Mouse (Mus musculus): ENCODE measurements at regions not wholly inside any gene's neighbourhood (a gene's known extent, or its start where the extent isn't known, plus 50 kb on each side); places are given as distances from the start of the nearest gene placed in this dataset.

DNA sequence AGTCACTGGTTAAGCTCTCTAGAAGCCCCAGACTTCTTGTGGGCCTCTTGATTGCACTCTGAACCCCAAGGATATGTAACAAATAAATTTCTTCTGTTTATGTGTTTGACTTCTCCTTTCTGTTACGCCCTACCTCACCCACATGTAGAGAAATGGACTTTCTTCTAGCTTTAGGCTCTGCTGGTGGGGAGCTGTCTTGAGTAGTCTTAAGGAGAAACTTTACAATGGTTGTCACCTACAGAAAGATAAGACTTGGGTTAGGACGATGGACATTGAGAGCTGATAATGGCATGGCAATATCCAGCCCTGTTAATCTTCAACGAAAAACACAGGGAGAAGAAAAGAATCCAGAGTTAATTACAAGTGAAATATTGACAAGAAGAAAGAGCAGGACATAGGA is 416.1 kb downstream of the Dmrt2 start:
- TF ChIP-seq POLR2A (IDR thresholded peaks at IDR 0.05; ENCODE audit: control insufficient read depth, extremely low read depth, insufficient read depth, low read length, poor library complexity) (no peak), CTCF (IDR thresholded peaks at IDR 0.05; ENCODE audit: borderline replicate concordance, control insufficient read depth, extremely low read depth, insufficient read depth, low read length, poor library complexity) (no peak)

Data from thymus, adult 2 months (tissue).